Mouse (Mus musculus) G1E (cell line): ENCODE data around the gene Grk2.

Experiments used
- CTCF ChIP-seq: IDR thresholded peaks from 2 replicates; pipeline ENCODE4 v1.5.1; 2012; ENCODE audit warnings: low read depth, low read length, inconsistent platforms, mixed read lengths
- GATA2 ChIP-seq: IDR thresholded peaks from 2 replicates; pipeline ENCODE4 v1.6.1; 2012; ENCODE audit warnings: low read depth, low read length, inconsistent platforms, borderline replicate concordance
- POLR2AphosphoS5 ChIP-seq: IDR thresholded peaks from 2 replicates; pipeline ENCODE4 v1.6.1; 2012; ENCODE audit warnings: low read depth, low read length, inconsistent platforms; ENCODE audit not compliant: insufficient replicate concordance
- TAL1 ChIP-seq: conservative IDR thresholded peaks from 2 replicates; pipeline ENCODE4 v1.6.1; 2012; ENCODE audit warnings: low read depth, low read length, inconsistent platforms, mixed read lengths

GRCm38 (mm10) chr19:4300852-4301734 lies 4.9 kb downstream of the Grk2 start:
- no peak for TF ChIP-seq CTCF
- TF ChIP-seq TAL1, result no peak
- TF ChIP-seq POLR2AphosphoS5, result no peak
- TF ChIP-seq GATA2, result no peak
